Mouse (Mus musculus) adrenal gland, postnatal 36 days (tissue): ENCODE measurements at regions not wholly inside any gene's neighbourhood (a gene's known extent, or its start where the extent isn't known, plus 50 kb on each side); places are given as distances from the start of the nearest gene placed in this dataset.

Experiments used
- DNase-seq, 2 experiments: peaks; one replicate each; pipeline ENCODE4 v3.0.0; 2021; ENCODE audit warnings: mixed read lengths in 1 of 2

- DNase-seq, result no peak
Measured at GRCm38 (mm10) chr1:121618550-121618949, 50.8 kb upstream of the Ddx18 start.
